Mouse (Mus musculus) left cerebral cortex, adult 9 months (tissue): Measurements from ENCODE around the gene Dennd4b.
"Not testable (repeated sequence)": the region's sequence is repeated elsewhere in the genome, so short reads cannot be mapped to it uniquely, and the experiment has no call there.

ENCODE experiments used
- DNase-seq, 2 experiments: peaks; one replicate each; pipeline ENCODE4 v3.0.0; 2022; ENCODE audit warnings: low spot score in 2 of 2

Dennd4b gene

GRCm38 (mm10) chr3:90265034-90265931 lies at the start of gene Dennd4b:
Gene Dennd4b (plus strand): TSS chr3:90265185.
- peak; percentile 72 to 88 for DNase-seq

- no peak for DNase-seq
Measured at GRCm38 (mm10) chr3:90215825-90216380, 49.1 kb upstream of the Dennd4b start.

- peak in 1 of 2 experiments; percentile 62 for DNase-seq
Measured at GRCm38 (mm10) chr3:90220088-90220487, 44.9 kb upstream of the Dennd4b start.

- peak in 1 of 2 experiments; percentile 23 for DNase-seq
Measured at GRCm38 (mm10) chr3:90220531-90220951, 44.4 kb upstream of the Dennd4b start.

GRCm38 (mm10) chr3:90221123-90221522 lies 43.9 kb upstream of the Dennd4b start:
- no peak for DNase-seq

- DNase-seq = no peak
Measured at GRCm38 (mm10) chr3:90222455-90222854, 42.5 kb upstream of the Dennd4b start.

- DNase-seq = no peak
Measured at GRCm38 (mm10) chr3:90222941-90223340, 42.0 kb upstream of the Dennd4b start.

- no peak for DNase-seq
Measured at GRCm38 (mm10) chr3:90224331-90224730, 40.7 kb upstream of the Dennd4b start.

- DNase-seq = no peak
Measured at GRCm38 (mm10) chr3:90231075-90231474, 33.9 kb upstream of the Dennd4b start.

GRCm38 (mm10) chr3:90231507-90232333 lies 33.3 kb upstream of the Dennd4b start, which contains the start of gene Jtb:
Gene Jtb (plus strand): TSS chr3:90231597.
- peak; percentile 82 to 96 for DNase-seq

GRCm38 (mm10) chr3:90241251-90241650 lies 23.7 kb upstream of the Dennd4b start:
- DNase-seq = no peak

GRCm38 (mm10) chr3:90241669-90242358 lies 23.2 kb upstream of the Dennd4b start:
- no peak for DNase-seq

- peak in 1 of 2 experiments; percentile 42 for DNase-seq
Measured at GRCm38 (mm10) chr3:90242984-90243775, 21.8 kb upstream of the Dennd4b start, which contains the start of gene Creb3l4. Gene Creb3l4 (minus strand): TSS chr3:90243512.

- no peak for DNase-seq
Measured at GRCm38 (mm10) chr3:90245406-90245805, 19.6 kb upstream of the Dennd4b start.

- DNase-seq = peak in 1 of 2 experiments; percentile 33
Measured at GRCm38 (mm10) chr3:90247630-90247959, 17.4 kb upstream of the Dennd4b start.

- peak; percentile 85 to 94 for DNase-seq
Measured at GRCm38 (mm10) chr3:90247960-90248745, 16.8 kb upstream of the Dennd4b start, which contains the start of gene Slc39a1. Gene Slc39a1 (plus strand): TSS chr3:90248172.

GRCm38 (mm10) chr3:90248746-90249100 lies 16.3 kb upstream of the Dennd4b start:
- no peak for DNase-seq

GRCm38 (mm10) chr3:90250791-90251190 lies 14.2 kb upstream of the Dennd4b start:
- DNase-seq = no peak

GRCm38 (mm10) chr3:90251731-90252226 lies 13.2 kb upstream of the Dennd4b start:
- DNase-seq = not testable (repeated sequence)

- DNase-seq = not testable (repeated sequence)
Measured at GRCm38 (mm10) chr3:90252659-90253058, 12.3 kb upstream of the Dennd4b start.
